Mouse (Mus musculus) limb, embryonic 11.5 days (tissue): ENCODE data around the gene Ssxb6. TPM values are rescaled to one million over a fixed set of nuclear protein-coding genes. Genes with fewer than 3 reads are reported as not detected.
"Not testable (repeated sequence)": the region's sequence is repeated elsewhere in the genome, so short reads cannot be mapped to it uniquely, and the experiment has no call there.

ENCODE experiments used
- ATAC-seq: fragments of 200-750 bp; cut with Nextera tagmentation; 2 replicates; pipeline ENCODE4 v1.8.0; 2017; ENCODE audit warnings: low read depth; ENCODE audit not compliant: insufficient number of reproducible peaks, low FRiP score, low TSS enrichment
- DNase-seq: peaks from one replicate; pipeline ENCODE4 v3.0.0-alpha.2; 2015; ENCODE audit warnings: low spot score
- H3K27ac ChIP-seq: fragments of 300-500 bp; sonication (generic); replicated peaks from 2 replicates; pipeline ENCODE4 v1.5.1; 2014; ENCODE audit warnings: low read depth, mild to moderate bottlenecking, low read length
- H3K27me3 ChIP-seq: fragments of 300-500 bp; sonication (generic); 2 replicates; pipeline ENCODE4 v1.6.1; 2014; ENCODE audit warnings: mild to moderate bottlenecking, low read length, mixed read lengths; ENCODE audit not compliant: control insufficient read depth, insufficient read depth
- H3K36me3 ChIP-seq: fragments of 300-500 bp; sonication (generic); 2 replicates; pipeline ENCODE4 v1.6.1; 2014; ENCODE audit warnings: mild to moderate bottlenecking, low read length, moderate library complexity, mixed read lengths; ENCODE audit not compliant: control insufficient read depth, insufficient read depth
- H3K4me1 ChIP-seq: fragments of 300-500 bp; sonication (generic); 2 replicates; pipeline ENCODE4 v1.6.1; 2014; ENCODE audit warnings: low read length, mixed read lengths; ENCODE audit not compliant: control insufficient read depth, insufficient read depth
- H3K4me2 ChIP-seq: fragments of 300-500 bp; sonication (generic); 2 replicates; pipeline ENCODE4 v1.6.1; 2014; ENCODE audit warnings: low read depth, mild to moderate bottlenecking, moderate library complexity; ENCODE audit not compliant: severe bottlenecking
- H3K4me3 ChIP-seq: fragments of 300-500 bp; sonication (generic); 2 replicates; pipeline ENCODE4 v1.5.1; 2014; ENCODE audit warnings: low read depth, low read length
- H3K9ac ChIP-seq: fragments of 300-500 bp; sonication (generic); 2 replicates; pipeline ENCODE4 v1.6.1; 2014; ENCODE audit warnings: mild to moderate bottlenecking, low read length
- H3K9me3 ChIP-seq: fragments of 300-500 bp; sonication (generic); 2 replicates; pipeline ENCODE4 v1.6.1; 2016; ENCODE audit warnings: low read length; ENCODE audit not compliant: control insufficient read depth
- WGBS: fragments of 180-500 bp; shearing (Covaris S2); extraction: QIAGEN DNeasy Blood & Tissue Kit; methylation state at CpG from one replicate; pipeline ENCODE4 v1.1.7; 2014; 5-methylcytosine and 5-hydroxymethylcytosine counted together
- polyA plus RNA-seq: library from polyadenylated mRNA; unstranded; fragments of >200 nt; fragmentation: Nextera tagmentation; extraction: Ambion mirVana; gene quantifications from 2 replicates; pipeline ENCODE4 v1.2.1, GENCODE M21; 2014

The Ssxb6 gene
- not detected in 2 replicates for polyA plus RNA-seq

DNA sequence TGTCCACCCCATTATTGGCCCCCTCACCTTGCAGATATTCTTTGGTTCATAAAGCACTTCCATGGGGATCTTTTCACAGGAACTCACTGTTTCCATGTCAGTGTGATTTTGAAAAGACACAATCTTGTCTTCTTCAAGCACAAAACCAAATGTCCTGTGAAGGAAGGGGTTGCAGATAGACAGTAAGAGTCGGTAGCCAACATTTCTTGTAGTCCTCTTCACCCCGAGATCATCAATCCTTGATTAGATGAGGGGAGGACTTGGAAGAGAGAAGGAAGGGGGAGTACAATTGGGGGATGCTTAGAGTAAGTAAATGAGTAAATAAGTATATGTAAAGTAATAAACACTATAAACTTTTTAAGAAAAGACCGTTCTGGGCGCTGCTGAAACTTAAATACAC is at the start of gene Ssxb6:
Gene Ssxb6, minus strand, starts transcription at position 101 of the 400 bp plus-strand sequence.
- not testable (repeated sequence) for H3K4me3 ChIP-seq, H3K4me1 ChIP-seq, DNase-seq, H3K27ac ChIP-seq, H3K9ac ChIP-seq, H3K4me2 ChIP-seq, H3K9me3 ChIP-seq, H3K27me3 ChIP-seq, H3K36me3 ChIP-seq, ATAC-seq
- 77% methylated on average over 4 of the region's 4 CpGs for WGBS

DNA sequence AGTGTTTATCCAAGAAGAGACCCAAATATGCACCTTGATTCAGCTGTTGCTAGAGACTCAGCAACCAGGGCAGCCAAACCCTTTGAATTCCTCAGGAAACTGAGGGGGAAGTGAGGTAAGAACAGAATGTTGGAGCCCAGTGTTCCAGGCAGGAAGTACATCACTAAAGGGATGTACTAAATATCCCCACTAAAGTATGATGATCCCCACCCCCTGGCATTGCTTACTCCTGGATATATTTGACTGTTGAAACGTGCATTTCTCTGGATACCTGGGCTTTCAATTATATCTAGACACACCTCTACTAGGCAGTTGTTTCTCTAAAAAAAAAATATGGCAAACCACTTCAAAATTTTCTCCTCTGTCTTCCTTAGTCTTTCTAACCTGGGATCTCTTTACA is 43.7 kb upstream of the Ssxb6 start, which contains the start of gene Ssxb3:
Gene Ssxb3, minus strand, starts transcription at position 101 of the 400 bp plus-strand sequence.
- ATAC-seq, result not testable (repeated sequence)

DNA sequence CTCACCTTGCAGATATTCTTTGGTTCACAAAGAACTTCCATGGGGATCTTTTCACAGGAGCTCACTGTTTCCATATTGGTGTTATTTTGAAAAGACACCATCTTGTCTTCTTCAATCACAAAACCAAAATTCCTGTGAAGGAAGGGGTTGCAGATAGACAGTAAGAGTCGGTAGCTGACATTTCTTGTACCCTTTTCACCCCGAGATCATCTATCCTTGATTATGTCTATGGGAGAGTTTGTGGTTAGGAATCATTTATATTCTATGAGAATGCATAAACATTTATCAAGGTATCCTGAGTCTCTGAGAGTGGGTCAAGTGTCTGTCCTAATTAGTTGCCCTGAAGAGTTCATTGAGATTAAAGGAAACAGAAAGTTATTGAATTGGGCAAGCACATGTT is 23.2 kb downstream of the Ssxb6 start, which contains the start of gene Gm14459:
Gene Gm14459, minus strand, starts transcription at position 101 of the 400 bp plus-strand sequence.
- Histone ChIP-seq H3K4me3 (no peak within 1 kb of the TSS), H3K9me3 (no peaks in the 10 kb centered on the region), H3K4me2 (no peak within 1 kb of the TSS), H3K9ac (no peak within 1 kb of the TSS), H3K4me1 (no peaks in the 10 kb centered on the region), H3K27me3 (no peaks in the 10 kb centered on the region), H3K36me3 (no peaks in the 10 kb centered on the region), H3K27ac (no peak within 1 kb of the TSS)
- WGBS, result 90% methylated on average over 2 of the region's 2 CpGs
- DNase-seq, result no peak
- no peak for ATAC-seq

More for the DNA sequence above, 43.7 kb upstream of the Ssxb6 start, which contains the start of gene Ssxb3:
- not testable (repeated sequence) for H3K27ac ChIP-seq, H3K27me3 ChIP-seq, H3K4me3 ChIP-seq, H3K9ac ChIP-seq, H3K36me3 ChIP-seq, H3K9me3 ChIP-seq, DNase-seq, H3K4me2 ChIP-seq, H3K4me1 ChIP-seq
- WGBS, result 39% methylated on average over 1 of the region's 1 CpGs

Other genes starting within 250 kb of the Ssxb6 start
- gene Ssxb10, start 220.8 kb downstream of the Ssxb6 start, polyA plus RNA-seq, result not detected in 2 replicates
- gene Ssxb9, start 181.3 kb downstream of the Ssxb6 start, polyA plus RNA-seq, result not detected in 2 replicates
- not detected in 2 replicates for gene Ssxb1, start 134.9 kb downstream of the Ssxb6 start, polyA plus RNA-seq
- not detected in 2 replicates for gene Ssxb2, start 86.5 kb downstream of the Ssxb6 start, polyA plus RNA-seq
- not detected in 2 replicates for gene Gm14459, start 23.3 kb downstream of the Ssxb6 start, polyA plus RNA-seq
- not detected in 2 replicates for gene Ssxb3, start 43.6 kb upstream of the Ssxb6 start, polyA plus RNA-seq
- not detected in 2 replicates for gene Ssxb8, start 142.6 kb upstream of the Ssxb6 start, polyA plus RNA-seq
- not detected in 2 replicates for gene Ssx9, start 200.2 kb upstream of the Ssxb6 start, polyA plus RNA-seq